Mouse (Mus musculus) spleen, adult 12 weeks (tissue): Measurements from ENCODE around the gene Rasgrp2.

Experiments
- DNase-seq: peaks from one replicate; pipeline ENCODE4 v3.0.0; 2022; ENCODE audit warnings: low spot score

Rasgrp2 gene

GRCm38 (mm10) chr19:6407816-6408510, 8.8 kb downstream of the Rasgrp2 start:
- no peak for DNase-seq

- no peak for DNase-seq
These were observed 9.6 kb downstream of the Rasgrp2 start for GRCm38 (mm10) chr19:6408749-6409148.

GRCm38 (mm10) chr19:6409176-6409575, 10.0 kb downstream of the Rasgrp2 start:
- DNase-seq = no peak

DNA sequence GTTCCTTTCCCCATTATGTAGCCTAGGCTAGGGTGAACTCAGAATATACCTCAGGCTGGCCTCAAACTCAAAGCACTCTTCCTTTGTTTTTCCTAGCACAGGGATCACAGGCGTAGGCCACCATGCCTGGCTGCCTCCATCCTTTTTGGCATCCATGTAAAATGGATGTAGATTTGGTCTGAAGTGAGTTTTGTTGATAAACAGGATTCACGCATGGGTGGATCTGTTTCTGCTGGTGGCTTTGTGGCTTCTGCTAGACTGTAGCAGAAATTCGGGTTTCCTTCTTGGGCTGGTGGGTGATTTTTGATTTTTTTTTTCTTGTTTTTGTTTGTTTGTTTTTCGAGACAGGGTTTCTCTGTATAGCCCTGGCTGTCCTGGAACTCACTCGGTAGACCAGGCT, 10.8 kb downstream of the Rasgrp2 start:
- no peak for DNase-seq

DNA sequence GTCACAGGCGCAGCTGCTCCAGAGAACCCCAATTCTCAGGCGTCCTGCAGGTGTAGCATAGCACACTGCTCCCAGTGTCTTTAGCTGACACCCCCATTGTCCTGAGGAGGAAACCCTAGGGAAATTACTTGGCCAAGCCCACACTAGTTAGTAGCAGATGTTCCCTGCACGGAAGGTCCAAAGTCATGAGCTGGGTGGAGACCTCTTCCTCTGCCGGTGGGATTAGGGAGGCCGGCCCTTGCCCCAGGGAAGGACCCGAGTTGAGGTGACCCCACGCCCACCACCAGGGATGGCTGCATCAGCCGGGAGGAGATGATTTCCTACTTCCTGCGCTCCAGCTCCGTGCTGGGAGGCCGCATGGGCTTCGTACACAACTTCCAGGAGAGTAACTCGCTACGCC, 13.7 kb downstream of the Rasgrp2 start:
- no peak for DNase-seq

DNA sequence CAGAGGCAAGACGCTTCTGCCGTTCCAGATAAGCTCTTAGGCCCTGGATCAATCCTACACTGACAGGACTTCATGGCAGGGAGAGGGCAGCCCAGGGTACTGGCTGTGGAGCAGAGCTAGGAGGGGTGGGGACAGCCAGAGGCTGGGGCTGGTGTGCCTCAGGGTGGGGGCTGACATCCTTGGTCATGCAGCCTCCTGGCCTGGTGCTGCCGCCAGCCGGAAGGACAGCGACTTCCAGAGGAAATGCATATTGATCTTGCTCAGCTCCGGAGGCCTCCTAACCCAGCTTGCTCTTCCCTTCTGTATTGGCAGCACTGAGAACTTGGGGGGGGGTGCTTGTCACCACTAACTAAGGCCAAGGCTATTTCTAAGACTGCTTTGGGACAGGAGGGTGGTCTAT, 16.3 kb downstream of the Rasgrp2 start:
- DNase-seq = no peak

- no peak for DNase-seq
These were observed 17.1 kb downstream of the Rasgrp2 start for GRCm38 (mm10) chr19:6416124-6416770.

DNA sequence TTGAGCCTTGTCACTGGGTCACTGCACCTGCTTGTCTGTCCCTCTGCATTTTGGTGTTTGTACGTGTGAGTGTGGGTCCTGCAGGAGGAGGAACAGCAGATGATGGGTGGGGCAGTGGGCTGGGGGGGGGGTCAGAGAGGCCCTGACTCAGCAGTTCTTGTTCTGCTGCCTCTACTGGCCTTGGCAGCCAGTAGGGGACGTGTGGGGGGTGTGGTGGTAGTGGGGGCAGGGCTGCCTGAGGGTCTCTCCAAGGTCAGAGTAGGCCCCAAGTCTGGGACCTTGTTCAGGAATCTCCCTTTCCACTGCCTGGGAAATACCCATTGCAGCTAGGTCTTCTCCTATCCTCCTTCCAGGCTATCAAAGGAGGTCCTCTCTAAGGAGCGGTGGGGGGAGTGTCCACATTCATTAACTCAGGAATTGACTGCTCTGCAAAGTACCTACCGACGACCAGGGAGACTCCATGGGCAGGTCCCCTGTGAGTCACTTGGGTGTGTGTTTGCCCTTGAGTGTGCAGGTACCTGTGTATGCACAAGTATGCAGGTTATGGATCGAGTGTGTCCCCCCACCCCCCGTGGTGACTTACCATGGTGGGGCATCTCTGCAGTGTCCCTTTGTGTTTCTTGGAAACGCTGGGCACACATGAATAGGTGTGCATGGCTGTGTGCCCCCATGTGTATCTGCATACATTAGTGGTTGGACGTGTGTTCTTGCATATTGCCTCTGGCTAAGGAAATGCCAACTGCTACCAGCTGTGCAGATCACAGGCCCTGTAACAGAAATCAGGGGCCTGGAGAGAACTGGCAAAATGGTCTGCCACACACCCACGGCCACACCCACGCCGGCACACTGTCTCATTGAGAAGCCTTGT, 18.0 kb downstream of the Rasgrp2 start:
- no peak for DNase-seq

DNA sequence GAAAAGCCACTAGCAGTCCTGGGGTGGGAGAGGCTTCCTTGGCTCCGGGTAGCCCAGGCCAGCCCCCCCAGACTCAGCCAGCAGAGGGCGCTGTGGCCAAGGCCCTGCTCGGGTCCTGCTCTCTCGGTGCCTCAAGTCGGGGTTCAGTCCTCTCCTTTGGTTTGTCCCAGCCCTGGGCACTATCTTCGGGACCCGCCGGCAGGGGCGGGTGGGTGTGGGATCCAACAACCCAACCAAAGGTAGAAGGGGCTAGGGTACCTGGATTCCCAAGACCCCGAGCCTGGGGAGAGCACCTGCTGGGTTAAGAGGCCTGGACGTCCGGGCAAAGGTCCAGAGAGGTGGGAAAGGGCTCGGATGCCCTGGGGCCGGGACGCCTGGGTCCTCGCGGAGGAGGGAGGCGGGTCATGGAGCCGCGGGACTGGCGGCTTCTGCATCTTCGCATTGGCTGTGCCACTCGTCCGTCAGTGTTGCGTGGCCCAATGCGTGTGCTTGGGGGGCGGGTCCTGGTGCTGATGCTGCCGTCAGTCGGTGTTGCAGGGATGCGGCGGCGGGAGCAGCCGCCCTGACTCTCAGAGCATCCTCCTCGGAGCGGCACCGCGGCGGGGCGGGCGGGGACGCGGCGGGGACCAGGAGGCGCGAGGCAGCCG, 19.2 kb downstream of the Rasgrp2 start, which contains the start of gene Nrxn2:
Gene Nrxn2, plus strand, starts transcription at position 499 of the 647 bp plus-strand sequence.
- DNase-seq = peak; percentile 68

GRCm38 (mm10) chr19:6418984-6419692, 20.0 kb downstream of the Rasgrp2 start:
- DNase-seq = no peak

GRCm38 (mm10) chr19:6419805-6420310, 20.7 kb downstream of the Rasgrp2 start:
- no peak for DNase-seq

- DNase-seq = no peak
These were observed 21.5 kb downstream of the Rasgrp2 start for GRCm38 (mm10) chr19:6420481-6421210.

DNA sequence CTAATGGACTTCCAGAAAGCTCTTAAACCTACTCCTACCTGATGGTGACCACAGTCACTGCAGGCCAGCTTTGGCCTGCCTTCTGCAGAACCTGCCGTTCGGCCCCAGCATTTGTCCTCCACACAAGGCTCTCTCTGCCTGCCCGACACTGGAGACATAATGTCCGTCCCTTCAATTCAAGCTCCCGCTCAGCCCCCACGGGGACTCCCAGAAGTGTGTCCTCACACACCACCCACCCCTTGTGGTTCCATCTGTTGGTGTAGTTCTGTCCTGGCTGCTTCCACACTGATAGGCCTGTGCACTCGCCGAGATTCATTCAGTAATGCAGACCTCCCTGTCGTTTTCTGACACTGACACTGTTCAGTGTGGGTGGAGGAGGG, 22.1 kb downstream of the Rasgrp2 start:
- no peak for DNase-seq

DNA sequence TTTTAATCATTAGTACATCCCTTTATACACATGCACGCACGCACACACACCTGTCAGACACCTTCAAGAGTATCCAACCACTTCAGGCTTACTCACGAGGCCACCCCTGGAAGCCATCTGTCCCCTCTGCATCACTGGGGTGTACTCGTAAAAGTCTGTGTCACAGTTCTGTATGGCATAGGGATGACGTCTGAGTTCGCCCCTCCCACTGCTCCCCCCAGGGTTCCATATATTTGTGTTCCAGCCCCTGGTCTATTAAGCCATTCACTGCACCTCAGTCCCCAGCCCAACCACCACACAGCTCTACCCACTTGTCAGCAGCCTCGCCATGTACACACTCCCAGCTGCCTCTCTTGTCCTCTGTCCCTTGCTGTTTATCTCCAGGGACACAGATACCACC, 22.9 kb downstream of the Rasgrp2 start:
- DNase-seq = no peak

DNA sequence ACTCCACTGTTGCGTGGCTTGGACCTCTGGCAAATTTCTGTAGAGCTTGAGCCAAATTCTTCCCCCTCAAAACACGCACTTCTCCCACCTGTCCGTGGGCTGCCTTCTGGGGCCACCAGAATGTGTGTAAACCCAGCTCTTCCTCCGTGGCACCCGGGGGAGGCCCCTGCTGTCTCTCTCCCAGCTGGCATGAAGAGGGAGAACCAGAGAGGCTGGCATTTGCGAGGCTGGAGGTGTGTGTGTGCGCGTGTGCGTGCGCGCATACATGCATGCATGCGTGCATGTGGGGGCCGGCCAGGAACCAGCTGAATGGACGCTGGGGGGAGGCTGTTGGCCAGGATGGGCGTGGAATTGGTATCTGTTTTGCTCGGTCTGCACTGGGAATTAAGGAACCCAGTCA, 24.1 kb downstream of the Rasgrp2 start:
- DNase-seq = no peak

DNA sequence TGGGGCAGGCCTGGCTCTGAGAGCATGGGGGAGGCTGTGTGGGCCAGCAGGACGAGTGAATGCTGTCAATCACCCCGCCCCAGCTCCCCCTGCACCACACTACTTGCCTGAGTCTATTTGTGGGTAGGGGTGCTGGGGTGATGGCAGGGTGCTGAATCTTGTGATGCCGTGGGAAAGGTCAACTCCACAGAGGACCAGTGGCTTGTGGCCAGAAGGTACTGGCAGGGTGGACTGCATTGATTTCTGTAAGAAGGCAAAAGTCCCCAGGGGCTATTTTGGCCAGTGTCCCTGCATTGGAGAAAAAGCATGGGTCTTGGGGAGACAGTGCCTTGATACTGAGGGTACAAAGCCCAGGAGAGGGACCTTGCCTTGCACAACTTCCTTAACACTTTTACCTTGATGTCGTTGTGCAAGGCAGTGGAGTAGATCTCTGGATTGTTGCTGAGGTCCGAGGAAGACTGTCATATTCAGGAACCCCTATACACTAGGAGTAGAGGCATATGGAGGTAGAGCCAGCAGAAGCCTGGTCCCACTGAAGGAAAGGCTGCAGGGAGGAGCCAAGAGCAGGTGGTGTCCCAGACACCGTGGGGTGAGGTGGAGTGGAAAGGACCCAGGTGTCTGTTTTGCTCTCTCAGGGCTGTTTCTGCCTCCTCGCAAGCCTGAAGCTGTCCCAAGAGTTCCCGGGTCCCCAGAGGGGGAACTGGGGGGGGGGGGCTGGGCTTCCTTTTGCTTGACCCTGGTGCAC, 25.2 kb downstream of the Rasgrp2 start:
- no peak for DNase-seq

GRCm38 (mm10) chr19:6425595-6425994, 26.5 kb downstream of the Rasgrp2 start:
- no peak for DNase-seq

DNA sequence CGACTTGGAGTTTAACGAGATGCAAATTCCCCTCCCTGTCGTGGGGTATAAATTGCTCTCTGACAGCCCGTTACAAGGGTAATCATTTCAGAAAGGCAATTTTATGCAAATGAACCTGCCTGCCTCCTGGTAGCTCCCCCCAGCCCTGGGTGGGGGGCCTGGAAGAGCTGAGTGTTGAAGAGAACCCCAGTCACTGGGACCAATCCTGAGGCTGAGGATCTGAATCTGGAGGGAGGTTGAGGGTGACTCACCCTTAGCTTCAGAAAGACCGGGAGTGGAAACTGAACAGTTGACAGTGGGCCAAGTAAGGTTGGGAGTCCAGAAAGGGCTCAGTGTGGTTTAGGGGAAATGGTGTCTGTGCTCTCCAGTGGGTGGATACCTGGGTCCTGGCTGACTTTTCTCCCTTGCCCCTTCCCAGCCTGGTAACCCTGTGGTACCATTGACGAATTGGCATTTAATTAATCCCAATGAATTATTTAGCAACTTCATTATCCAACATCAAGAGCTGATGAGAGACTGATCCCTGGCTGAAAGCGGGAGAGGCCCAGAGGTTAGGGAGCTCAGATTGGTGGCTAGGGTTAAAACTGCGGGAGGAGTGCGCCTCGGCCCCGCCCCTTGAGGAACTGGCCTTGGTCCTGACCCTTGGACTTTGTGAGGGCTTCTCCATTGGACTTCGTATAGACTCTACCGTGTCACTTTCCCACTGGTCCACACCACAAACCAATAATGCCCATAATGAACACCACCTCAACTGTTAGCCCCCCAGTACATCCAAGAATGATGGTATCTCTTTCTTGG, 27.8 kb downstream of the Rasgrp2 start:
- DNase-seq = no peak
